Mouse (Mus musculus): Measurements from ENCODE around the gene Sec24b. TPM values are rescaled to one million over a fixed set of nuclear protein-coding genes. Genes with fewer than 3 reads are reported as not detected.

The Sec24b gene
- total and polyA plus RNA-seq, 3 experiments, result 27.9 to 96.0 (median 64.9) TPM

- DNase-seq (ENCODE audit: low spot score), result no peak
- Histone ChIP-seq H3K4me1 (ENCODE audit: insufficient read depth, low read depth, low read length) (no peaks in the 10 kb centered on the region), H3K9me3 (replicated peaks) (no peaks in the 10 kb centered on the region), H3K27me3 (ENCODE audit: insufficient read depth, low read length) (no peaks in the 10 kb centered on the region), H3K4me3 (ENCODE audit: low read depth, low read length) (no peak overlapping the region), H3K36me3 (replicated peaks) (peaks cover 86% of the 10 kb centered on the region)
- no peak for TF ChIP-seq GATA1 (IDR thresholded peaks at IDR 0.05; ENCODE audit: borderline replicate concordance, low read length)
- TF ChIP-seq GATA2 (IDR thresholded peaks at IDR 0.05; ENCODE audit: borderline replicate concordance, low read depth, low read length), result no peak
- TF ChIP-seq POLR2AphosphoS5 (IDR thresholded peaks at IDR 0.05; ENCODE audit: insufficient replicate concordance, low read depth, low read length), result no peak
- TF ChIP-seq TAL1 (conservative IDR thresholded peaks at IDR 0.05; ENCODE audit: low read depth, low read length), result no peak
- no peak for TF ChIP-seq CTCF (IDR thresholded peaks at IDR 0.05; ENCODE audit: low read depth, low read length)
- ATAC-seq (ENCODE audit: extremely low read depth, insufficient number of reproducible peaks, low FRiP score, poor library complexity, severe bottlenecking), result no peak
Measured at GRCm38 (mm10) chr3:130025556-130025955, 35.8 kb downstream of the Sec24b start.

- ATAC-seq (ENCODE audit: extremely low read depth, insufficient number of reproducible peaks, low FRiP score, poor library complexity, severe bottlenecking) (0 out of 2 replicates have a peak, but pooled peaks have one; percentile 30), DNase-seq (ENCODE audit: low spot score) (peak; percentile 15)
- no peaks in the 10 kb centered on the region for H3K9me3 ChIP-seq (replicated peaks)
- no peak overlapping the region; the same call in 1 of the 2 replicates for H3K4me3 ChIP-seq (ENCODE audit: low read depth, low read length)
- TF ChIP-seq GATA2 (IDR thresholded peaks at IDR 0.05; ENCODE audit: borderline replicate concordance, low read depth, low read length) (no peak), TAL1 (conservative IDR thresholded peaks at IDR 0.05; ENCODE audit: low read depth, low read length) (no peak), GATA1 (IDR thresholded peaks at IDR 0.05; ENCODE audit: borderline replicate concordance, low read length) (no peak), CTCF (IDR thresholded peaks at IDR 0.05; ENCODE audit: low read depth, low read length) (no peak), POLR2AphosphoS5 (IDR thresholded peaks at IDR 0.05; ENCODE audit: insufficient replicate concordance, low read depth, low read length) (no peak)
- H3K27me3 ChIP-seq (ENCODE audit: insufficient read depth, low read length), result no peaks in the 10 kb centered on the region
- H3K36me3 ChIP-seq (replicated peaks), result peaks cover 64% of the 10 kb centered on the region
- H3K4me1 ChIP-seq (ENCODE audit: insufficient read depth, low read depth, low read length), result peaks cover 19% of the 10 kb centered on the region
Measured at GRCm38 (mm10) chr3:130012943-130013342, 48.4 kb downstream of the Sec24b start.

GRCm38 (mm10) chr3:130011236-130011635 is 50.1 kb downstream of the Sec24b start:
- peaks cover 19% of the 10 kb centered on the region for H3K4me1 ChIP-seq (ENCODE audit: insufficient read depth, low read depth, low read length)
- ATAC-seq (ENCODE audit: extremely low read depth, insufficient number of reproducible peaks, low FRiP score, poor library complexity, severe bottlenecking) (no peak), DNase-seq (ENCODE audit: low spot score) (no peak)
- TF ChIP-seq CTCF (IDR thresholded peaks at IDR 0.05; ENCODE audit: low read depth, low read length), result no peak
- TF ChIP-seq GATA1 (IDR thresholded peaks at IDR 0.05; ENCODE audit: borderline replicate concordance, low read length), result no peak
- TF ChIP-seq GATA2 (IDR thresholded peaks at IDR 0.05; ENCODE audit: borderline replicate concordance, low read depth, low read length), result no peak
- no peak for TF ChIP-seq POLR2AphosphoS5 (IDR thresholded peaks at IDR 0.05; ENCODE audit: insufficient replicate concordance, low read depth, low read length)
- TF ChIP-seq TAL1 (conservative IDR thresholded peaks at IDR 0.05; ENCODE audit: low read depth, low read length), result no peak
- H3K27me3 ChIP-seq (ENCODE audit: insufficient read depth, low read length), result no peaks in the 10 kb centered on the region
- H3K4me3 ChIP-seq (ENCODE audit: low read depth, low read length), result no peak overlapping the region
- peaks cover 68% of the 10 kb centered on the region for H3K36me3 ChIP-seq (replicated peaks)
- H3K9me3 ChIP-seq (replicated peaks), result no peaks in the 10 kb centered on the region

- H3K9me3 ChIP-seq (replicated peaks), result no peaks in the 10 kb centered on the region
- H3K4me1 ChIP-seq (ENCODE audit: insufficient read depth, low read depth, low read length), result no peaks in the 10 kb centered on the region
- ATAC-seq (ENCODE audit: extremely low read depth, insufficient number of reproducible peaks, low FRiP score, poor library complexity, severe bottlenecking) (no peak), DNase-seq (ENCODE audit: low spot score) (no peak)
- TF ChIP-seq TAL1 (conservative IDR thresholded peaks at IDR 0.05; ENCODE audit: low read depth, low read length), result no peak
- no peak for TF ChIP-seq POLR2AphosphoS5 (IDR thresholded peaks at IDR 0.05; ENCODE audit: insufficient replicate concordance, low read depth, low read length)
- no peak for TF ChIP-seq GATA2 (IDR thresholded peaks at IDR 0.05; ENCODE audit: borderline replicate concordance, low read depth, low read length)
- no peak for TF ChIP-seq GATA1 (IDR thresholded peaks at IDR 0.05; ENCODE audit: borderline replicate concordance, low read length)
- TF ChIP-seq CTCF (IDR thresholded peaks at IDR 0.05; ENCODE audit: low read depth, low read length), result no peak
- no peaks in the 10 kb centered on the region for H3K27me3 ChIP-seq (ENCODE audit: insufficient read depth, low read length)
- H3K36me3 ChIP-seq (replicated peaks), result peaks cover 81% of the 10 kb centered on the region
- no peak overlapping the region for H3K4me3 ChIP-seq (ENCODE audit: low read depth, low read length)
Measured at GRCm38 (mm10) chr3:130006141-130006540, 55.2 kb downstream of the Sec24b start.

- Histone ChIP-seq H3K27me3 (ENCODE audit: insufficient read depth, low read length) (no peaks in the 10 kb centered on the region), H3K9me3 (replicated peaks) (no peaks in the 10 kb centered on the region), H3K36me3 (replicated peaks) (peaks cover 93% of the 10 kb centered on the region), H3K4me3 (ENCODE audit: low read depth, low read length) (no peak overlapping the region), H3K4me1 (ENCODE audit: insufficient read depth, low read depth, low read length) (no peaks in the 10 kb centered on the region)
- DNase-seq (ENCODE audit: low spot score) (no peak), ATAC-seq (ENCODE audit: extremely low read depth, insufficient number of reproducible peaks, low FRiP score, poor library complexity, severe bottlenecking) (no peak)
- TF ChIP-seq GATA2 (IDR thresholded peaks at IDR 0.05; ENCODE audit: borderline replicate concordance, low read depth, low read length), result no peak
- TF ChIP-seq POLR2AphosphoS5 (IDR thresholded peaks at IDR 0.05; ENCODE audit: insufficient replicate concordance, low read depth, low read length), result no peak
- no peak for TF ChIP-seq GATA1 (IDR thresholded peaks at IDR 0.05; ENCODE audit: borderline replicate concordance, low read length)
- no peak for TF ChIP-seq CTCF (IDR thresholded peaks at IDR 0.05; ENCODE audit: low read depth, low read length)
- TF ChIP-seq TAL1 (conservative IDR thresholded peaks at IDR 0.05; ENCODE audit: low read depth, low read length), result no peak
Measured at GRCm38 (mm10) chr3:130000926-130001325, 60.4 kb downstream of the Sec24b start.

GRCm38 (mm10) chr3:129998526-129998925 is 62.8 kb downstream of the Sec24b start:
- Histone ChIP-seq H3K27me3 (ENCODE audit: insufficient read depth, low read length) (no peaks in the 10 kb centered on the region), H3K36me3 (replicated peaks) (peaks cover 92% of the 10 kb centered on the region), H3K9me3 (replicated peaks) (no peaks in the 10 kb centered on the region), H3K4me3 (ENCODE audit: low read depth, low read length) (no peak overlapping the region), H3K4me1 (ENCODE audit: insufficient read depth, low read depth, low read length) (no peaks in the 10 kb centered on the region)
- no peak for DNase-seq (ENCODE audit: low spot score)
- TF ChIP-seq CTCF (IDR thresholded peaks at IDR 0.05; ENCODE audit: low read depth, low read length) (no peak), TAL1 (conservative IDR thresholded peaks at IDR 0.05; ENCODE audit: low read depth, low read length) (no peak), GATA2 (IDR thresholded peaks at IDR 0.05; ENCODE audit: borderline replicate concordance, low read depth, low read length) (no peak), GATA1 (IDR thresholded peaks at IDR 0.05; ENCODE audit: borderline replicate concordance, low read length) (no peak), POLR2AphosphoS5 (IDR thresholded peaks at IDR 0.05; ENCODE audit: insufficient replicate concordance, low read depth, low read length) (no peak)
- ATAC-seq (ENCODE audit: extremely low read depth, insufficient number of reproducible peaks, low FRiP score, poor library complexity, severe bottlenecking), result no peak

All from G1E (cell line).